Mouse (Mus musculus) neural tube, embryonic 14.5 days (tissue): ENCODE measurements around the gene Atxn10. TPM values are rescaled to one million over a fixed set of nuclear protein-coding genes. Genes with fewer than 3 reads are reported as not detected.

ENCODE experiments used
- ATAC-seq: fragments of 200-750 bp; cut with Nextera tagmentation; 2 replicates; pipeline ENCODE4 v1.8.0; 2017; ENCODE audit warnings: low read depth, mild to moderate bottlenecking, moderate TSS enrichment, moderate library complexity
- H3K27ac ChIP-seq: fragments of 300-500 bp; sonication (generic); 2 replicates; pipeline ENCODE4 v1.5.1; 2014; ENCODE audit warnings: low read depth, mild to moderate bottlenecking, control low read depth, low read length, moderate library complexity, mixed read lengths
- H3K27me3 ChIP-seq: fragments of 300-500 bp; sonication (generic); 2 replicates; pipeline ENCODE4 v1.6.1; 2014; ENCODE audit warnings: low read length; ENCODE audit not compliant: control insufficient read depth, insufficient read depth
- H3K36me3 ChIP-seq: fragments of 300-500 bp; sonication (generic); 2 replicates; pipeline ENCODE4 v1.6.1; 2014; ENCODE audit warnings: low read length, mixed read lengths; ENCODE audit not compliant: control insufficient read depth, insufficient read depth
- H3K4me1 ChIP-seq: fragments of 300-500 bp; sonication (generic); 2 replicates; pipeline ENCODE4 v1.6.1; 2014; ENCODE audit warnings: low read length; ENCODE audit not compliant: control insufficient read depth, insufficient read depth
- H3K4me2 ChIP-seq: fragments of 300-500 bp; sonication (generic); 2 replicates; pipeline ENCODE4 v1.6.1; 2014; ENCODE audit warnings: mild to moderate bottlenecking, low read depth, low read length, control low read depth
- H3K4me3 ChIP-seq: fragments of 300-500 bp; sonication (generic); 2 replicates; pipeline ENCODE4 v1.5.1; 2014; ENCODE audit warnings: low read depth, low read length, control low read depth, mixed read lengths
- H3K9ac ChIP-seq: fragments of 300-500 bp; sonication (generic); replicated peaks from 2 replicates; pipeline ENCODE4 v1.6.1; 2014; ENCODE audit warnings: low read depth, mild to moderate bottlenecking, control low read depth, low read length, mixed read lengths
- H3K9me3 ChIP-seq: fragments of 300-500 bp; sonication (generic); 2 replicates; pipeline ENCODE4 v1.6.1; 2016; ENCODE audit warnings: low read length; ENCODE audit not compliant: control insufficient read depth
- WGBS: fragments of 180-500 bp; shearing (Covaris S2); extraction: QIAGEN DNeasy Blood & Tissue Kit; methylation state at CpG from one replicate; pipeline ENCODE4 v1.1.7; 2014; 5-methylcytosine and 5-hydroxymethylcytosine counted together
- polyA plus RNA-seq: library from polyadenylated mRNA; unstranded; fragments of >200 nt; fragmentation: Nextera tagmentation; extraction: Ambion mirVana; gene quantifications from 2 replicates; pipeline ENCODE4 v1.2.1, GENCODE M21; 2014

The Atxn10 gene
- polyA plus RNA-seq, 1 experiment from 2014 or later = 572 TPM

GRCm38 (mm10) chr15:85463027-85463790, 127.2 kb downstream of the Atxn10 start:
- H3K9ac ChIP-seq = no peak overlapping the region
- no peaks in the 10 kb centered on the region for H3K27me3 ChIP-seq
- peaks cover 8% of the 10 kb centered on the region; the same call in 1 of the 2 replicates for H3K36me3 ChIP-seq
- peaks cover 29% of the 10 kb centered on the region for H3K4me1 ChIP-seq
- H3K27ac ChIP-seq = peak overlapping the region; percentile 71
- ATAC-seq = no peak
- no peak overlapping the region for H3K4me2 ChIP-seq
- no peak overlapping the region for H3K4me3 ChIP-seq
- H3K9me3 ChIP-seq = no peaks in the 10 kb centered on the region
- WGBS = 26% methylated on average over 13 of the region's 13 CpGs

- WGBS = 4% methylated on average over 5 of the region's 5 CpGs
Measured at GRCm38 (mm10) chr15:85464190-85464589, 128.1 kb downstream of the Atxn10 start.

GRCm38 (mm10) chr15:85464823-85465565, 128.9 kb downstream of the Atxn10 start:
- ATAC-seq = no peak
- H3K4me2 ChIP-seq = no peak overlapping the region
- H3K27ac ChIP-seq = peak overlapping the region; percentile 4; the same call in 1 of the 2 replicates
- H3K27me3 ChIP-seq = no peaks in the 10 kb centered on the region
- H3K4me3 ChIP-seq = no peak overlapping the region
- no peak overlapping the region for H3K9ac ChIP-seq
- H3K36me3 ChIP-seq = peaks cover 9% of the 10 kb centered on the region; the same call in 1 of the 2 replicates
- H3K4me1 ChIP-seq = peaks cover 15% of the 10 kb centered on the region
- no peaks in the 10 kb centered on the region for H3K9me3 ChIP-seq
- 39% methylated on average over 10 of the region's 10 CpGs for WGBS

More at GRCm38 (mm10) chr15:85464190-85464589, 128.1 kb downstream of the Atxn10 start:
- ATAC-seq = peak; percentile 28; the same call in 1 of the 2 replicates
- no peak overlapping the region for H3K9ac ChIP-seq
- no peak overlapping the region for H3K4me2 ChIP-seq
- H3K4me3 ChIP-seq = no peak overlapping the region
- no peak overlapping the region for H3K27ac ChIP-seq
- no peaks in the 10 kb centered on the region for H3K9me3 ChIP-seq
- peaks cover 20% of the 10 kb centered on the region for H3K4me1 ChIP-seq
- H3K36me3 ChIP-seq = peaks cover 9% of the 10 kb centered on the region; the same call in 1 of the 2 replicates
- H3K27me3 ChIP-seq = no peaks in the 10 kb centered on the region

- Histone ChIP-seq H3K36me3 (peaks cover 13% of the 10 kb centered on the region; the same call in 1 of the 2 replicates), H3K4me1 (peaks cover 3% of the 10 kb centered on the region; the same call in 1 of the 2 replicates), H3K9ac (no peak overlapping the region), H3K27ac (peak overlapping the region; percentile 30; the same call in 1 of the 2 replicates), H3K27me3 (no peaks in the 10 kb centered on the region), H3K9me3 (no peaks in the 10 kb centered on the region), H3K4me2 (no peak overlapping the region), H3K4me3 (no peak overlapping the region)
- WGBS = 51% methylated on average over 5 of the region's 5 CpGs
- ATAC-seq = no peak
Measured at GRCm38 (mm10) chr15:85466456-85467067, 130.5 kb downstream of the Atxn10 start.

- no peak for ATAC-seq
- 85% methylated on average over 6 of the region's 6 CpGs for WGBS
Measured at GRCm38 (mm10) chr15:85469401-85469800, 133.4 kb downstream of the Atxn10 start.

GRCm38 (mm10) chr15:85474697-85475096, 138.7 kb downstream of the Atxn10 start:
- Histone ChIP-seq H3K27me3 (no peaks in the 10 kb centered on the region), H3K4me3 (no peak overlapping the region), H3K9ac (no peak overlapping the region), H3K27ac (no peak overlapping the region), H3K36me3 (0 out of 2 replicates have a peak, but pooled peaks cover 4% of the 10 kb centered on the region), H3K4me1 (no peaks in the 10 kb centered on the region), H3K9me3 (no peaks in the 10 kb centered on the region), H3K4me2 (no peak overlapping the region)
- no peak for ATAC-seq
- 74% methylated on average over 3 of the region's 3 CpGs for WGBS

More at GRCm38 (mm10) chr15:85469401-85469800, 133.4 kb downstream of the Atxn10 start:
- H3K4me1 ChIP-seq = no peaks in the 10 kb centered on the region
- no peak overlapping the region for H3K4me3 ChIP-seq
- no peak overlapping the region for H3K9ac ChIP-seq
- no peaks in the 10 kb centered on the region for H3K27me3 ChIP-seq
- no peaks in the 10 kb centered on the region for H3K9me3 ChIP-seq
- no peak overlapping the region for H3K27ac ChIP-seq
- no peak overlapping the region for H3K4me2 ChIP-seq
- peaks cover 10% of the 10 kb centered on the region; the same call in 1 of the 2 replicates for H3K36me3 ChIP-seq

GRCm38 (mm10) chr15:85477584-85477983, 141.5 kb downstream of the Atxn10 start:
- no peak for ATAC-seq
- Histone ChIP-seq H3K27ac (no peak overlapping the region), H3K27me3 (no peaks in the 10 kb centered on the region), H3K36me3 (no peaks in the 10 kb centered on the region), H3K4me2 (no peak overlapping the region), H3K4me3 (no peak overlapping the region), H3K9ac (no peak overlapping the region), H3K4me1 (0 out of 2 replicates have a peak, but pooled peaks cover 4% of the 10 kb centered on the region), H3K9me3 (no peaks in the 10 kb centered on the region)
- 41% methylated on average over 1 of the region's 1 CpGs for WGBS

- Histone ChIP-seq H3K4me3 (no peak overlapping the region), H3K4me2 (no peak overlapping the region), H3K27me3 (no peaks in the 10 kb centered on the region), H3K9me3 (no peaks in the 10 kb centered on the region), H3K36me3 (no peaks in the 10 kb centered on the region), H3K9ac (no peak overlapping the region), H3K4me1 (0 out of 2 replicates have a peak, but pooled peaks cover 4% of the 10 kb centered on the region), H3K27ac (no peak overlapping the region)
- 92% methylated on average over 11 of the region's 12 CpGs for WGBS
- ATAC-seq = no peak
Measured at GRCm38 (mm10) chr15:85479365-85479764, 143.3 kb downstream of the Atxn10 start.
